Mouse (Mus musculus) telencephalon, adult 2 months (tissue): ENCODE measurements around the gene Braf.
"Not testable (repeated sequence)": the region's sequence is repeated elsewhere in the genome, so short reads cannot be mapped to it uniquely, and the experiment has no call there.

ENCODE experiments used
- DNase-seq: peaks from one replicate; pipeline ENCODE4 v3.0.0-alpha.2; 2011; ENCODE audit warnings: low read depth, low spot score

Gene Braf

GRCm38 (mm10) chr6:39724866-39725711 lies at the start of gene Braf:
Braf (minus strand) TSS chr6:39725463.
- peak; percentile 90 for DNase-seq

- no peak for DNase-seq
Measured at GRCm38 (mm10) chr6:39775029-39775428, 49.8 kb upstream of the Braf start.

- DNase-seq = no peak
Measured at GRCm38 (mm10) chr6:39757229-39757628, 32.0 kb upstream of the Braf start.

- DNase-seq = no peak
Measured at GRCm38 (mm10) chr6:39749881-39750280, 24.6 kb upstream of the Braf start.

GRCm38 (mm10) chr6:39747094-39747493 lies 21.8 kb upstream of the Braf start:
- DNase-seq = no peak

- no peak for DNase-seq
Measured at GRCm38 (mm10) chr6:39745456-39745855, 20.2 kb upstream of the Braf start.

- not testable (repeated sequence) for DNase-seq
Measured at GRCm38 (mm10) chr6:39739698-39740097, 14.4 kb upstream of the Braf start.

GRCm38 (mm10) chr6:39728095-39728494 lies 2.8 kb upstream of the Braf start:
- DNase-seq = no peak

- no peak for DNase-seq
Measured at GRCm38 (mm10) chr6:39726149-39726548, 886 bp upstream of the Braf start.

GRCm38 (mm10) chr6:39724542-39724865 lies 759 bp downstream of the Braf start:
- DNase-seq = no peak

- no peak for DNase-seq
Measured at GRCm38 (mm10) chr6:39724071-39724470, 1.2 kb downstream of the Braf start.

- DNase-seq = peak; percentile 45
Measured at GRCm38 (mm10) chr6:39718567-39718966, 6.7 kb downstream of the Braf start.

GRCm38 (mm10) chr6:39717049-39717448 lies 8.2 kb downstream of the Braf start:
- DNase-seq = no peak

- DNase-seq = no peak
Measured at GRCm38 (mm10) chr6:39714341-39714740, 10.9 kb downstream of the Braf start.

GRCm38 (mm10) chr6:39713399-39713798 lies 11.9 kb downstream of the Braf start:
- DNase-seq = no peak

GRCm38 (mm10) chr6:39705625-39706024 lies 19.6 kb downstream of the Braf start:
- no peak for DNase-seq

- no peak for DNase-seq
Measured at GRCm38 (mm10) chr6:39693126-39693525, 32.1 kb downstream of the Braf start.

GRCm38 (mm10) chr6:39686839-39687238 lies 38.4 kb downstream of the Braf start:
- not testable (repeated sequence) for DNase-seq

GRCm38 (mm10) chr6:39681795-39682194 lies 43.5 kb downstream of the Braf start:
- no peak for DNase-seq

- peak; percentile 8 for DNase-seq
Measured at GRCm38 (mm10) chr6:39680524-39680923, 44.7 kb downstream of the Braf start.

GRCm38 (mm10) chr6:39678241-39678640 lies 47.0 kb downstream of the Braf start:
- no peak for DNase-seq

GRCm38 (mm10) chr6:39675081-39675480 lies 50.2 kb downstream of the Braf start:
- DNase-seq = peak; percentile 78

- DNase-seq = no peak
Measured at GRCm38 (mm10) chr6:39611296-39611695, 114.0 kb downstream of the Braf start.

- no peak for DNase-seq
Measured at GRCm38 (mm10) chr6:39610207-39610606, 115.1 kb downstream of the Braf start.
